Mouse (Mus musculus) heart, embryonic 11.5 days (tissue): Measurements from ENCODE around the gene Rbl1. TPM values are rescaled to one million over a fixed set of nuclear protein-coding genes. Genes with fewer than 3 reads are reported as not detected.
"Not testable (repeated sequence)": the region's sequence is repeated elsewhere in the genome, so short reads cannot be mapped to it uniquely, and the experiment has no call there.

Source experiments
- ATAC-seq: fragments of 200-750 bp; cut with Nextera tagmentation; replicated peaks from 2 replicates; pipeline ENCODE4 v1.8.0; 2017; ENCODE audit warnings: moderate library complexity; ENCODE audit not compliant: insufficient number of reproducible peaks, low FRiP score, low TSS enrichment
- H3K27ac ChIP-seq: fragments of 300-500 bp; sonication (generic); 2 replicates; pipeline ENCODE4 v1.5.1; 2014; ENCODE audit warnings: mild to moderate bottlenecking, low read depth, low read length
- H3K27me3 ChIP-seq: fragments of 300-500 bp; sonication (generic); 2 replicates; pipeline ENCODE4 v1.6.1; 2014; ENCODE audit warnings: mild to moderate bottlenecking, low read length, mixed read lengths; ENCODE audit not compliant: control insufficient read depth, insufficient read depth
- H3K36me3 ChIP-seq: fragments of 300-500 bp; sonication (generic); 2 replicates; pipeline ENCODE4 v1.6.1; 2014; ENCODE audit warnings: mild to moderate bottlenecking, low read length, moderate library complexity, mixed read lengths; ENCODE audit not compliant: control insufficient read depth, insufficient read depth
- H3K4me1 ChIP-seq: fragments of 300-500 bp; sonication (generic); 2 replicates; pipeline ENCODE4 v1.6.1; 2014; ENCODE audit warnings: low read length; ENCODE audit not compliant: control insufficient read depth, insufficient read depth
- H3K4me2 ChIP-seq: fragments of 300-500 bp; sonication (generic); 2 replicates; pipeline ENCODE4 v1.6.1; 2014; ENCODE audit warnings: mild to moderate bottlenecking, moderate library complexity
- H3K4me3 ChIP-seq: fragments of 300-500 bp; sonication (generic); 2 replicates; pipeline ENCODE4 v1.5.1; 2014; ENCODE audit warnings: low read depth, low read length
- H3K9ac ChIP-seq: fragments of 300-500 bp; sonication (generic); 2 replicates; pipeline ENCODE4 v1.6.1; 2014; ENCODE audit warnings: mild to moderate bottlenecking, low read depth, low read length, moderate library complexity
- H3K9me3 ChIP-seq: fragments of 300-500 bp; sonication (generic); replicated peaks from 2 replicates; pipeline ENCODE4 v1.6.1; 2016; ENCODE audit warnings: low read length; ENCODE audit not compliant: control insufficient read depth
- WGBS: fragments of 180-500 bp; shearing (Covaris S2); extraction: QIAGEN DNeasy Blood & Tissue Kit; methylation state at CpG from one replicate; pipeline ENCODE4 v1.1.7; 2014; ENCODE audit not compliant: insufficient replicate concordance; 5-methylcytosine and 5-hydroxymethylcytosine counted together
- polyA plus RNA-seq: library from polyadenylated mRNA; unstranded; fragments of >200 nt; fragmentation: Nextera tagmentation; extraction: Ambion mirVana; gene quantifications from 2 replicates; pipeline ENCODE4 v1.2.1, GENCODE M21; 2014

Gene Rbl1
- polyA plus RNA-seq, 1 experiment from 2014 or later: 22.6 TPM

GRCm38 (mm10) chr2:157203459-157204365 is 622 bp downstream of the Rbl1 start:
- H3K36me3 ChIP-seq: peaks cover 6% of the 10 kb centered on the region; the same call in 1 of the 2 replicates
- peak; percentile 83 for ATAC-seq
- 3% methylated on average over 39 of the region's 49 CpGs for WGBS

DNA sequence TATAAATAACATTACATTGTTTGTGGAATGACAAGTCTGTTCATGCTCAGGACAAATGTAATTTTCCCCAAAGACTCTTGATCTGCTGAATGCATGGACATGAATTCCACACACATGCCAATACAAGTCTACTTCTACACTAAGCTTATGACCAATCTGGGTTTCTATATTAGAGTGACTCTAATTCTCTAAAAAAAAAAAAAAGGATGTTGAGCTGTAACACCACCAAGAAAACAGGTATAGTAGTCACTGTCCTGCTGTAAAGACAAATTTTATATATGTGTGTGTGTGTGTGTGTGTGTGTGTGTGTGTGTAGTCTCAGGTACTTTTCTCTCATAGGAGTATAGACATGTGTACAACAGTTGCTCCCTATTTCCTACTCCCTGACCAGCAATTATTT is 1.3 kb downstream of the Rbl1 start:
- H3K4me2 ChIP-seq: peak overlapping the region; percentile 83
- no peaks in the 10 kb centered on the region for H3K9me3 ChIP-seq
- H3K9ac ChIP-seq: peak overlapping the region; percentile 99; the same call in 1 of the 2 replicates
- no peaks in the 10 kb centered on the region for H3K27me3 ChIP-seq
- no peak overlapping the region for H3K27ac ChIP-seq
- no peaks in the 10 kb centered on the region for H3K4me1 ChIP-seq
- no peak for ATAC-seq
- H3K36me3 ChIP-seq: peaks cover 8% of the 10 kb centered on the region; the same call in 1 of the 2 replicates
- H3K4me3 ChIP-seq: no peak overlapping the region

More at GRCm38 (mm10) chr2:157203459-157204365, 622 bp downstream of the Rbl1 start:
- peak overlapping the region; percentile 99 for H3K9ac ChIP-seq
- peak overlapping the region; percentile 78 for H3K4me3 ChIP-seq
- H3K4me1 ChIP-seq: no peaks in the 10 kb centered on the region
- H3K9me3 ChIP-seq: no peaks in the 10 kb centered on the region
- peak overlapping the region; percentile 83 for H3K4me2 ChIP-seq
- H3K27me3 ChIP-seq: no peaks in the 10 kb centered on the region
- H3K27ac ChIP-seq: peak overlapping the region; percentile 94

- Histone ChIP-seq H3K9ac (no peak overlapping the region), H3K4me3 (no peak overlapping the region), H3K36me3 (peaks cover 11% of the 10 kb centered on the region), H3K27me3 (no peaks in the 10 kb centered on the region), H3K4me1 (no peaks in the 10 kb centered on the region), H3K9me3 (no peaks in the 10 kb centered on the region), H3K27ac (no peak overlapping the region), H3K4me2 (no peak overlapping the region)
- 86% methylated on average over 6 of the region's 6 CpGs for WGBS
- ATAC-seq: no peak
These were observed 2.0 kb downstream of the Rbl1 start for GRCm38 (mm10) chr2:157202361-157202760.

GRCm38 (mm10) chr2:157201081-157201830 is 3.1 kb downstream of the Rbl1 start:
- Histone ChIP-seq H3K36me3 (peaks cover 17% of the 10 kb centered on the region), H3K9me3 (no peaks in the 10 kb centered on the region), H3K4me2 (no peak overlapping the region), H3K27ac (no peak overlapping the region), H3K27me3 (no peaks in the 10 kb centered on the region), H3K9ac (no peak overlapping the region), H3K4me1 (no peaks in the 10 kb centered on the region), H3K4me3 (no peak overlapping the region)
- ATAC-seq: no peak
- 82% methylated on average over 6 of the region's 6 CpGs for WGBS

GRCm38 (mm10) chr2:157198405-157198804 is 5.9 kb downstream of the Rbl1 start:
- H3K4me1 ChIP-seq, H3K4me3 ChIP-seq, H3K27ac ChIP-seq, H3K4me2 ChIP-seq, H3K9ac ChIP-seq, H3K27me3 ChIP-seq, ATAC-seq, H3K9me3 ChIP-seq: not testable (repeated sequence)
- WGBS: 95% methylated on average over 11 of the region's 11 CpGs
- peaks cover 31% of the 10 kb centered on the region for H3K36me3 ChIP-seq

DNA sequence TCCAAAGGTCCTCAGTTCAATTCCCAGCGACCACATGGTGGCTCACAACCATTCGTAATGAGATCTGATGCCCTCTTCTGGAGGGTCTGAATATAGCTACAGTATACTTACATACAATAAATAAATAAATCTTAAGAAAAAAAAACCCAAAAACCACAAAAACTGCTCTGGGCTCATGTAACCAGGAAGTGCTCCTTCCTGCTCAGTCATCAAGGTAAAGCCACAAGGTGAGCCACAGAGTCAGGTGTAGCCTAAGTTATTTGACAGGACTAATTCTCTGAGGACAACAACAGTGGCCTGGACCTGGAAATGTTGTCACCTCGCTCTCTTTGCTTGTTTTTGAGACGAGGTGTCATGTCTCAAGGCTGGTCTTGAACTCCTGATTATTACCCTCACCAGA is 13.7 kb downstream of the Rbl1 start:
- Histone ChIP-seq H3K4me1 (no peaks in the 10 kb centered on the region), H3K27ac (no peak overlapping the region), H3K9ac (no peak overlapping the region), H3K9me3 (no peaks in the 10 kb centered on the region), H3K4me3 (no peak overlapping the region), H3K36me3 (peaks cover 51% of the 10 kb centered on the region), H3K4me2 (no peak overlapping the region), H3K27me3 (no peaks in the 10 kb centered on the region)
- 92% methylated on average over 4 of the region's 4 CpGs for WGBS
- no peak for ATAC-seq

GRCm38 (mm10) chr2:157187223-157187622 is 17.1 kb downstream of the Rbl1 start:
- H3K27me3 ChIP-seq: no peaks in the 10 kb centered on the region
- ATAC-seq: no peak
- no peak overlapping the region for H3K27ac ChIP-seq
- 90% methylated on average over 4 of the region's 4 CpGs for WGBS
- H3K4me2 ChIP-seq: no peak overlapping the region
- peaks cover 31% of the 10 kb centered on the region for H3K36me3 ChIP-seq
- no peaks in the 10 kb centered on the region for H3K9me3 ChIP-seq
- 0 out of 2 replicates have a peak, but pooled peaks cover 3% of the 10 kb centered on the region for H3K4me1 ChIP-seq
- no peak overlapping the region for H3K9ac ChIP-seq
- H3K4me3 ChIP-seq: no peak overlapping the region

- H3K4me2 ChIP-seq: no peak overlapping the region
- no peaks in the 10 kb centered on the region for H3K27me3 ChIP-seq
These were observed 17.8 kb downstream of the Rbl1 start for GRCm38 (mm10) chr2:157186504-157186903.

More at GRCm38 (mm10) chr2:157186504-157186903, 17.8 kb downstream of the Rbl1 start:
- no peak overlapping the region for H3K4me3 ChIP-seq
- H3K4me1 ChIP-seq: 0 out of 2 replicates have a peak, but pooled peaks cover 3% of the 10 kb centered on the region
- ATAC-seq: no peak
- H3K27ac ChIP-seq: no peak overlapping the region
- no peak overlapping the region for H3K9ac ChIP-seq
- WGBS: 71% methylated on average over 5 of the region's 5 CpGs
- H3K9me3 ChIP-seq: no peaks in the 10 kb centered on the region
- H3K36me3 ChIP-seq: peaks cover 31% of the 10 kb centered on the region
